Mouse (Mus musculus): Measurements from ENCODE around the gene Gm11444. TPM values are rescaled to one million over a fixed set of nuclear protein-coding genes. Genes with fewer than 3 reads are reported as not detected.

Gm11444 gene
- polyA plus RNA-seq, 1 experiment from 2014 or later = not detected

GRCm38 (mm10) chr11:85812201-85812966 is 37.7 kb downstream of the Gm11444 start:
- Histone ChIP-seq H3K4me3 (replicated peaks; ENCODE audit: low read depth, low read length) (no peak overlapping the region), H3K4me2 (ENCODE audit: low read length) (no peak overlapping the region), H3K27me3 (ENCODE audit: insufficient read depth, low read length) (no peaks in the 10 kb centered on the region), H3K4me1 (replicated peaks; ENCODE audit: insufficient read depth, low read length) (no peaks in the 10 kb centered on the region; the same call in 1 of the 2 replicates), H3K9ac (ENCODE audit: low read depth, low read length) (no peak overlapping the region), H3K27ac (0 out of 2 replicates have a peak overlapping the region, but pooled peaks have one; percentile 50), H3K9me3 (replicated peaks; ENCODE audit: low read length) (no peaks in the 10 kb centered on the region), H3K36me3 (ENCODE audit: insufficient read depth, low read length) (no peaks in the 10 kb centered on the region)
- ATAC-seq (replicated peaks; ENCODE audit: low FRiP score, low read depth) (peak; percentile 57; the same call in 1 of the 2 replicates), DNase-seq (ENCODE audit: low spot score) (peak; percentile 27)
- no peak for TF ChIP-seq CTCF (IDR thresholded peaks at IDR 0.05; ENCODE audit: low read depth)
- WGBS = 61% methylated on average over 12 of the region's 12 CpGs

GRCm38 (mm10) chr11:85811676-85812075 is 38.5 kb downstream of the Gm11444 start:
- Histone ChIP-seq H3K4me1 (replicated peaks; ENCODE audit: insufficient read depth, low read length) (no peaks in the 10 kb centered on the region; the same call in 1 of the 2 replicates), H3K36me3 (ENCODE audit: insufficient read depth, low read length) (no peaks in the 10 kb centered on the region), H3K27ac (no peak overlapping the region), H3K9ac (ENCODE audit: low read depth, low read length) (no peak overlapping the region), H3K27me3 (ENCODE audit: insufficient read depth, low read length) (no peaks in the 10 kb centered on the region), H3K4me3 (replicated peaks; ENCODE audit: low read depth, low read length) (no peak overlapping the region), H3K4me2 (ENCODE audit: low read length) (no peak overlapping the region), H3K9me3 (replicated peaks; ENCODE audit: low read length) (no peaks in the 10 kb centered on the region)
- DNase-seq (ENCODE audit: low spot score) (no peak), ATAC-seq (replicated peaks; ENCODE audit: low FRiP score, low read depth) (no peak)
- TF ChIP-seq CTCF (IDR thresholded peaks at IDR 0.05; ENCODE audit: low read depth) = no peak
- WGBS = 92% methylated on average over 5 of the region's 5 CpGs

DNA sequence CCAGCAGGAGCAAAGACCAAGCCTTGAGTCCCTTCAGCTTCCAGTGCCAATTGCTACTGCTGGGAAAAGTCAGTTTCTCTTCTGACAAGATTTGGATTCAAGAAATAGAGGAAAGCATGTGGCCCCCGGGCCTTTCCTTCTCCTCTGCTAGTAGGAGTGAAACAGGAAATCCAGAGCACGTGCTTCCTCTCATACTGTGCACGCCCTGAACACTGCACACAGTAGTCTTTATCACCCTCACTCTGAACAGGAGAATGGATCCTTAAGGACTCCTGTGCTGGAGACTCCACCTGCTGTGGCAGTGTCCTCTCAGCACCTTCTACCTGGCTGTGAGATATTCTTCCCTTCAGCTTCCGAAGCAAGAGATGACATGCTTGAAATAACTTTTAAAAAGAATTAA is 38.9 kb downstream of the Gm11444 start:
- WGBS = 63% methylated on average over 4 of the region's 4 CpGs
- no peak for TF ChIP-seq CTCF (IDR thresholded peaks at IDR 0.05; ENCODE audit: low read depth)
- H3K4me2 ChIP-seq (ENCODE audit: low read length) = no peak overlapping the region
- H3K27ac ChIP-seq = no peak overlapping the region
- no peak for ATAC-seq (replicated peaks; ENCODE audit: low FRiP score, low read depth)
- H3K4me3 ChIP-seq (replicated peaks; ENCODE audit: low read depth, low read length) = no peak overlapping the region
- no peaks in the 10 kb centered on the region for H3K27me3 ChIP-seq (ENCODE audit: insufficient read depth, low read length)
- DNase-seq (ENCODE audit: low spot score) = no peak
- H3K4me1 ChIP-seq (replicated peaks; ENCODE audit: insufficient read depth, low read length) = no peaks in the 10 kb centered on the region; the same call in 1 of the 2 replicates
- H3K9me3 ChIP-seq (replicated peaks; ENCODE audit: low read length) = no peaks in the 10 kb centered on the region
- H3K36me3 ChIP-seq (ENCODE audit: insufficient read depth, low read length) = no peaks in the 10 kb centered on the region
- no peak overlapping the region for H3K9ac ChIP-seq (ENCODE audit: low read depth, low read length)

DNA sequence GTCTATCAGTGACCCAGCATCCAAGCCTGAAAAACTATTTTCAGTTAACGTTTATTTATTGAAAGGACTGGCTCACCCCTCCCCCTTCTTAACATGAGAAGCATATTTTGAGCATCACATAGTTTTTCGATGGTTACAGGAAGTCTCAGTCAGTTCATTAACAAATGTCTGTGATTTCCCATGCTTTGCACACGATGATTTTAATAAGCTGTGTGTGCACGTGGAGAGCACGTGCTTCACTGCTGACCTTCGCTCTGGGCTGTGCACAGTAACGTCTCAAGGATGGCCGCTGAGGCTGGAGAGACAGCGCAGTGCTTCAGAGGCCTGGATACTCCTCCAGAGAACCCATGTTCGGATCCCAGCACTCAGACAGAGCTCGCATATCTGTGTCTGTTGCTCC is 42.8 kb downstream of the Gm11444 start:
- Histone ChIP-seq H3K9me3 (replicated peaks; ENCODE audit: low read length) (no peaks in the 10 kb centered on the region), H3K4me2 (ENCODE audit: low read length) (no peak overlapping the region), H3K36me3 (ENCODE audit: insufficient read depth, low read length) (no peaks in the 10 kb centered on the region), H3K9ac (ENCODE audit: low read depth, low read length) (no peak overlapping the region), H3K4me1 (replicated peaks; ENCODE audit: insufficient read depth, low read length) (no peaks in the 10 kb centered on the region; the same call in 1 of the 2 replicates), H3K27me3 (ENCODE audit: insufficient read depth, low read length) (no peaks in the 10 kb centered on the region), H3K27ac (no peak overlapping the region), H3K4me3 (replicated peaks; ENCODE audit: low read depth, low read length) (no peak overlapping the region)
- whole genome bisulfite sequencing = 60% methylated on average over 11 of the region's 11 CpGs
- DNase-seq (ENCODE audit: low spot score) (no peak), ATAC-seq (replicated peaks; ENCODE audit: low FRiP score, low read depth) (no peak)
- TF ChIP-seq CTCF (IDR thresholded peaks at IDR 0.05; ENCODE audit: low read depth) = no peak

DNA sequence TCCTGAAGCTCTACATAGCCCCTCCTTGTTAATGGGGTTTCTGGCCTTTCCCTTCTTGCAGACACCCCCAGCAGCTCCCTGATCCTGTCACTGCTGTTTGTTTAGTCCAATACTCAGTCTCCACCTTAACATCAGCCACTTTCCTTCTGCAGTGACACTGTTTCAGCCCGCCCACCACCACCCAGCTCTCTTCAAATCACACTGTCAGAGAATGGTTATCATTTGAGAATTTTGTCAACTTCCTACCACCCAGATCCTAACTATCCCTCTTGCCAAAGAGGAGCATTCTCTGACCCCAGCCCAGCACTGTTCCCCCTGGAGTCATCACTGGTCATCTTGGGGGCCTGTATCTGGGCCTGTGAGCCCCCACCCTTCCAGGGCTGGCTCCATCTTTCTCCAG is 44.4 kb downstream of the Gm11444 start:
- no peaks in the 10 kb centered on the region for H3K36me3 ChIP-seq (ENCODE audit: insufficient read depth, low read length)
- no peaks in the 10 kb centered on the region for H3K27me3 ChIP-seq (ENCODE audit: insufficient read depth, low read length)
- no peak overlapping the region for H3K9ac ChIP-seq (ENCODE audit: low read depth, low read length)
- 0 out of 2 replicates have a peak, but pooled peaks cover 4% of the 10 kb centered on the region for H3K4me1 ChIP-seq (replicated peaks; ENCODE audit: insufficient read depth, low read length)
- H3K27ac ChIP-seq = no peak overlapping the region
- H3K9me3 ChIP-seq (replicated peaks; ENCODE audit: low read length) = no peaks in the 10 kb centered on the region
- WGBS = 81% methylated on average over 1 of the region's 1 CpGs
- H3K4me2 ChIP-seq (ENCODE audit: low read length) = no peak overlapping the region
- ATAC-seq (replicated peaks; ENCODE audit: low FRiP score, low read depth) (no peak), DNase-seq (ENCODE audit: low spot score) (no peak)
- no peak overlapping the region for H3K4me3 ChIP-seq (replicated peaks; ENCODE audit: low read depth, low read length)
- no peak for TF ChIP-seq CTCF (IDR thresholded peaks at IDR 0.05; ENCODE audit: low read depth)

- ATAC-seq (replicated peaks; ENCODE audit: low FRiP score, low read depth) (no peak), DNase-seq (ENCODE audit: low spot score) (no peak)
- Histone ChIP-seq H3K27ac (no peak overlapping the region), H3K4me2 (ENCODE audit: low read length) (no peak overlapping the region), H3K9me3 (replicated peaks; ENCODE audit: low read length) (no peaks in the 10 kb centered on the region), H3K27me3 (ENCODE audit: insufficient read depth, low read length) (no peaks in the 10 kb centered on the region), H3K9ac (ENCODE audit: low read depth, low read length) (no peak overlapping the region), H3K4me1 (replicated peaks; ENCODE audit: insufficient read depth, low read length) (peaks cover 8% of the 10 kb centered on the region; the same call in 1 of the 2 replicates), H3K4me3 (replicated peaks; ENCODE audit: low read depth, low read length) (no peak overlapping the region), H3K36me3 (ENCODE audit: insufficient read depth, low read length) (no peaks in the 10 kb centered on the region)
- 75% methylated on average over 5 of the region's 5 CpGs for WGBS
- no peak for TF ChIP-seq CTCF (IDR thresholded peaks at IDR 0.05; ENCODE audit: low read depth)
These were observed 46.1 kb downstream of the Gm11444 start for GRCm38 (mm10) chr11:85804048-85804447.

All from kidney, postnatal 0 days (tissue).